Mouse (Mus musculus) left cerebral cortex, postnatal 4 days (tissue): Measurements from ENCODE around the gene Mapkap1. TPM values are rescaled to one million over a fixed set of nuclear protein-coding genes. Genes with fewer than 3 reads are reported as not detected.
A peak's percentile ranks its signal among the peaks of the same experiment; 100 is the strongest.
"Not testable (repeated sequence)": the region's sequence is repeated elsewhere in the genome, so short reads cannot be mapped to it uniquely, and the experiment has no call there.

Source experiments
- DNase-seq: peaks from one replicate; pipeline ENCODE4 v3.0.0-alpha.2; 2022
- intact Hi-C: fragments of 180-260 bp; cut with DNase I; formaldehyde crosslinking; loops from one replicate; pipeline ENCODE4 v1.15.1; 2025
- total RNA-seq, 2 experiments: library from RNA; stranded (reverse); gene quantifications; 2 replicates each; pipeline ENCODE4 v1.2.3; 2021

The Mapkap1 gene
- total RNA-seq, 2 experiments from 2014 or later, result 81.2 to 81.3 TPM

DNA sequence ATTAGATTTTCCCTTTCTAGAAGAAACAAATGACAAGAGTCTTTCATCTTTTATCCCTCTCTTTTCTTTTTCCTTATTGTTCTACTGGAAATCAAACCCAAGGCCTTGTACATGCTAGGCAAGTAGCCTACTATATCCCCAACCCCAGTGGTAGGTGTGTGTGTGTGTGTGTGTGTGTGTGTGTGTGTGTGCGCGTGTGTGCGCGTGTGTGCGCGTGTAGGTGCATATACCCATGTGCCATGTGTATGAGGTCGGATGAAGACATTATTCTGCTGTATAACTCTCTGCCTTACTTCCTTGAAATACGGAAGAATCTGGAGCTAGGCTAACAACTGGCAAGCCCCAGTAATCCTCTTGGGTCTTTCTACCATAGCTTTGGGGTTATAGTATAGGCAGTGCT, 24.1 kb downstream of the Mapkap1 start:
- no peak for DNase-seq

DNA sequence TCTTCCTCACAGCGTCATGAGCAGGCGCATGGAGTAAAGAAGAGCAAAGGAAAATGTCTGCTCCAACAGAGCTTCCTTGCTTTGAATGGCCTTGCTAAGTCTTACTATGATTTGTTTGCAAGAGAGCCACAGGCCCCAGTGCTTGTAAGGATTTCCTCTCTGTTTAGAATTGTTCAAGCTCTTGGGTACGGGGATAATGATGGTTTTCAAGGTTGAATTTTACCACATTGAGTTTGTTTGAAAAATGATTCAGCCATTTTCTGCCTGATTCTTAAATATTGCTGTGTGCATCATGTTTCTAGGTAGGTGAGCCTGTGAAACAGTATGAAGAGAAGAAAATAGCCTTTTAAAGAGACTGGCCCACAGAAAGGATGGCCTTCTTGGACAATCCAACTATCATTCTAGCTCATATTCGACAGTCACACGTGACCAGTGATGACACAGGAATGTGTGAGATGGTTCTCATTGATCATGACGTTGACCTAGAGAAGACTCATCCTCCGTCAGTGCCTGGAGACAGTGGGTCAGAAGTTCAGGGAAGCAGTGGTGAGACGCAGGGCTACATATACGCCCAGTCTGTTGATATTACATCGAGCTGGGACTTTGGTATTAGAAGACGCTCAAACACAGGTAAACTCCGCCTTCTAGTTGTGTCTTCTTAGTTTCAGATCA, 25.3 kb downstream of the Mapkap1 start:
- intact Hi-C loops, result no loop called here
- DNase-seq, result no peak

More for the DNA sequence above, 24.1 kb downstream of the Mapkap1 start:
- intact Hi-C loops, result no loop called here

DNA sequence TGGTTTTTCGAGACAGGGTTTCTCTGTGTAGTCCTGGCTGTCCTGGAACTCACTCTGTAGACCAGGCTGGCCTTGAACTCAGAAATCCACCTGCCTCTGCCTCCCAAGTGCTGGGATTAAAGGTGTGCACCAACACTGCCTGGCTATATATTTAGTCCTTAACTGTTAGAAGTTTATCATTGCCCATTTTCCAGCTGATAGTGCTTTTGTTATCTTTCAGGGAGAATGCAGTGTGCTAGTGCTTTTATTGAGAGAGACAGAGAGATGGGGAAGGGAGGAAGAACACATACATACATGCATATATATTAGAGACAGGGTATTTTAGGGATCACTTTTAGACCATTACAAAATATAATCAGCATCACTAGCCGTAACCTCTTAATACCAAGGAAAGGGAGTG, 26.3 kb downstream of the Mapkap1 start:
- intact Hi-C loops, DNase-seq: not testable (repeated sequence)

- intact Hi-C loops, result no loop called here
- DNase-seq, result no peak
These were observed 29.8 kb downstream of the Mapkap1 start for GRCm38 (mm10) chr2:34436321-34436720.

DNA sequence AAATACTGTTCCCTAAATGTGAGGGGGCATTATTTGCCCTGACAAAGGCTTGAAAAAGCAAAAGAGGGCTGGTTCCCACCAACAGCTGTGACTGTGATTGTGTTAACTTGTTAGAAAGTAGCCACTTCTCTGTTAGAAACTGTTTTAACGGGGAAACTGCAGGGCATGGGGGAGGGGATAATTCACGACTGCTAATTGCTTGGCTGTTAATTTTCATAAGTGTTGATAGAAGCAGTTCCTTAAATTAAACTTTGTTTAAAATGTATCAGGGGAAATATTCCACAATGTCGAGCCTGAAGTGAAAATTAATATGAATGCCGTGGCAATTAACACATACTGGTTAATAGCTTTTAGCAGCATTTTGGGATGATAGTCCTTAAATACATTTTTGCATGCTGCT, 42.2 kb downstream of the Mapkap1 start:
- DNase-seq, result no peak
- intact Hi-C loops, result no loop called here

- intact Hi-C loops, result no loop called here
- DNase-seq, result no peak
These were observed 55.9 kb downstream of the Mapkap1 start for GRCm38 (mm10) chr2:34462490-34462889.

DNA sequence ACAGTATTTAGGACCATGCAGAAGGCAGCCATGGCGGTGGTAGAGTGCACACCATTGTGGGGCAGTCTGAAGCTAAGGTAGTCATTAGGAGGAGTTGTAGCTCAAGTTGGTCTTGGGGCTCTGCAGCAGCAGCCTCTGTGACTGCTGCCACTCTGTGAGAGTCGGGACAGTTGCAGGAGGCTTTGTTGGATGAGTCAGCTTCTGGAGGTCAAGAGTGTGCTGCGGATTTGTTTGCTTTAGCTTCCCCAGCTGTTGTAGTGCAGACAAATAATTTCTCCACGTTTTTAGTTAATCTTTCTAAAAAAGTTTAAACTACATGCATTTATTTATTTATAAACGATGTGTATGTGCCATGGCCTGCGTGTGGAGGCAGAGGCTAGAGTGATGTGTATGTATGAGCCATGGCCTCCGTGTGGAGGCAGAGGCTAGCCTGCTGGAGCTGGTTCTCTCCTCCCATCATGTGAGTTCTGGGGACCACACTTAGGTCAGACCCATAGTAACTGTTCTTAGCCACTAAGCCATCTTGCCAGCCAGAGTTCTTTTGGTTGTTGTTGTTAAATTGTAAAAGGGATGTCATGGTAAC, 62.1 kb downstream of the Mapkap1 start:
- intact Hi-C loops, result no loop called here
- DNase-seq, result no peak

GRCm38 (mm10) chr2:34469324-34469723, 62.8 kb downstream of the Mapkap1 start:
- intact Hi-C loops, result no loop called here

GRCm38 (mm10) chr2:34473775-34474174, 67.2 kb downstream of the Mapkap1 start:
- DNase-seq, result peak; percentile 51
- intact Hi-C loops, result no loop called here

More at GRCm38 (mm10) chr2:34469324-34469723, 62.8 kb downstream of the Mapkap1 start:
- DNase-seq, result no peak

DNA sequence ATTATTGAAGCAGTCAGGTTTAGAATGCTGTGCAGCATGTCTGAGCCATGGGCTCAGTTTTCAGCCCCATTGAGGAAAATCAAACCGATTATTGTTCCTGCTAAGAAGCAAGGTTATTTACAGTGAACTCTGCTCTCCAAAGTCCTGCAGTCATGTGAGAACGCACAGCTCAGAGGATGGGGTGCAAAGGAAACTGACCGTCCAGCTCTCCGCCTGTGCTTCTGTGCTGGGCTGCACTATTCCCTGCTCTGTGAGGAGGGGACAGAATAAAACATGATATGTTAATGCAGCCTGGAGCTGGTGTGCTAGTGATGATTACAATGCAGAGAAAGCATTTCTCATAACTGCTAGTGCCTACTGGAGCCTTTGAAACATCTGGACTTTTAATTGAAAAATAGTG, 74.8 kb downstream of the Mapkap1 start:
- intact Hi-C loops, result no loop called here
- DNase-seq, result no peak

- intact Hi-C loops, result no loop called here
These were observed 75.5 kb downstream of the Mapkap1 start for GRCm38 (mm10) chr2:34482102-34482501.

GRCm38 (mm10) chr2:34482531-34482930, 76.0 kb downstream of the Mapkap1 start:
- no peak for DNase-seq
- intact Hi-C loops, result no loop called here

More at GRCm38 (mm10) chr2:34482102-34482501, 75.5 kb downstream of the Mapkap1 start:
- no peak for DNase-seq

- intact Hi-C loops, result no loop called here
- no peak for DNase-seq
These were observed 80.7 kb downstream of the Mapkap1 start for GRCm38 (mm10) chr2:34487281-34487680.

GRCm38 (mm10) chr2:34503975-34504730, 97.6 kb downstream of the Mapkap1 start:
- DNase-seq, result no peak
- intact Hi-C loops, result no loop called here

DNA sequence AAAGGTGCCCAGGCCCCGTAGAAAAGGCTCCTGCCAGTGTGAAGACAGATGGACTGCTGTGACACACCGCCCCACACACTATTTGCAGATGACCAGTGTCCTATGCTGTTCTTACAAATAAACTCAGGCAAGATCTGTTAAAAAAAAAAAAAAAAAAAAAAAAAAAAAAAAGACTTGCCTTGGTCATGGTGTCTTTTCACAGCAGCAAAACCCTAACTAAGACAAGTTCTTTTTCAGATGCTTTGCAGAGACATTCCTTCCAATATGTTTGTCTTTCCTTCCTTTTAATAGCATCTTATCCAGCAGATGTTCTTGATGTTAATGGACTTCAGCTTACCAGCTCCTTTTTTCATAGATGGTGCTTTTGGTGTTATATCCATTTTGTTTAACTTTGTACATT, 99.6 kb downstream of the Mapkap1 start:
- intact Hi-C loops, result not testable (repeated sequence)

GRCm38 (mm10) chr2:34509856-34510255, 103.3 kb downstream of the Mapkap1 start:
- intact Hi-C loops, result no loop called here
- no peak for DNase-seq

More for the DNA sequence above, 99.6 kb downstream of the Mapkap1 start:
- not testable (repeated sequence) for DNase-seq

DNA sequence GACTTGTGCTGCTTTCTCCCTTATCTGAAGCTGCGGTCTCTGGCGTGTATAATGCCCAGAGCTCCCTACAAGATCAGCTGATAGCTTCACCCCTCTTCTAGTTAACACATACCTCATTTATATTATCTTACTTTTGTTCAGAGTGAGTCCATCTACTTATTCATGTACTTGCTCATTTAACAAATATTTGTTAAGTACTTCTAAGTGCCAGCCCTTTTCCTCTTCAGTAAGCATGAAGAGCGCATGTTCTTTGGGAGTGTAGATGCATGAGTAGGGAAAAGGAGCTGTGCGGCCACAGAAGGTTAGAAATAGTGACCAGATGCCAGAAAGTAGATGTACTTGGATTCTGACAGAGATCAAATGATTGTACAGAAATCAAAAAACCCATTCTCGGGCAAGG, 108.7 kb downstream of the Mapkap1 start:
- intact Hi-C loops, result loop anchor here (5.0 kb wide), 1 partner anchor 143 kb away; the partner anchor contains the start of gene Pbx3
- DNase-seq, result no peak

- no peak for DNase-seq
- intact Hi-C loops, result loop anchor here (5.0 kb wide), 1 partner anchor 146 kb away; the partner anchor contains the start of gene Pbx3
These were observed 111.5 kb downstream of the Mapkap1 start for GRCm38 (mm10) chr2:34518083-34518482.

DNA sequence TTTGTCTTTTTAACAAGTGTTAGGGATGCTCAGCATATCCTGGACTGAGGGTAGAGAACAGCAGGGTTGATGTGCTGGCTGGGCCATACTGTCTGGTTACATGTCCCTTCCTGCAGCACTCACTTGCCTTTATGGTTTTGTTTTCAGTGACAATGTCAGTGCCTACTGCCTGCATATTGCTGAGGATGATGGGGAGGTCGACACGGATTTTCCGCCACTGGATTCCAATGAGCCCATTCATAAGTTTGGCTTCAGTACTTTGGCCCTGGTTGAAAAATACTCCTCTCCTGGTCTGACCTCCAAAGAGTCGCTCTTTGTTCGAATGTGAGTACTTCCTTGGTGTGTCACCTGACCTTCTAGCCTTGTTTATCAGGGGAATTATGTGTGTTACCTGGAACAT, 112.0 kb downstream of the Mapkap1 start:
- intact Hi-C loops, result loop anchor here (5.0 kb wide), 1 partner anchor 146 kb away; the partner anchor contains the start of gene Pbx3
- no peak for DNase-seq

- intact Hi-C loops, result loop anchor here (5.0 kb wide), 1 partner anchor 147 kb away; the partner anchor contains the start of gene Pbx3
- DNase-seq, result no peak
These were observed 113.0 kb downstream of the Mapkap1 start for GRCm38 (mm10) chr2:34519525-34519924.

GRCm38 (mm10) chr2:34521384-34521783, 114.8 kb downstream of the Mapkap1 start:
- intact Hi-C loops, result no loop called here
- DNase-seq, result no peak
